Mouse (Mus musculus) megakaryocyte, embryonic 14.5 days (primary cell): Measurements from ENCODE around the gene Mknk2. TPM values are rescaled to one million over a fixed set of nuclear protein-coding genes. Genes with fewer than 3 reads are reported as not detected.

Source experiments
- H3K27me3 ChIP-seq: replicated peaks from 2 replicates; pipeline ENCODE3; 2012; ENCODE audit warnings: inconsistent platforms
- H3K36me3 ChIP-seq: replicated peaks from 2 replicates; pipeline ENCODE3; 2012; ENCODE audit warnings: low read length, inconsistent platforms, mixed read lengths
- H3K4me1 ChIP-seq: 2 replicates; pipeline ENCODE4 v1.6.1; 2012; ENCODE audit warnings: inconsistent platforms
- H3K4me3 ChIP-seq: replicated peaks from 2 replicates; pipeline ENCODE3; 2012; ENCODE audit warnings: moderate library complexity, mild to moderate bottlenecking, inconsistent platforms
- H3K9me3 ChIP-seq: 2 replicates; pipeline ENCODE4 v1.6.1; 2012; ENCODE audit warnings: inconsistent platforms
- FLI1 ChIP-seq: IDR thresholded peaks from 2 replicates; pipeline ENCODE4 v1.6.1; 2012; ENCODE audit warnings: low read length, inconsistent platforms, mixed read lengths
- GATA1 ChIP-seq: IDR thresholded peaks from 3 replicates; pipeline ENCODE4 v1.6.1; 2012; ENCODE audit warnings: mixed read lengths, low read length, inconsistent platforms, borderline replicate concordance
- polyA plus RNA-seq: library from polyadenylated mRNA; stranded (reverse); fragments of >175 nt; gene quantifications from 2 replicates; pipeline ENCODE4 v1.2.3, GENCODE M21; 2012; ENCODE audit warnings: low replicate concordance; ENCODE audit not compliant: insufficient read depth

Mknk2 gene
- polyA plus RNA-seq: 472 and 996 TPM in 2 replicates

DNA sequence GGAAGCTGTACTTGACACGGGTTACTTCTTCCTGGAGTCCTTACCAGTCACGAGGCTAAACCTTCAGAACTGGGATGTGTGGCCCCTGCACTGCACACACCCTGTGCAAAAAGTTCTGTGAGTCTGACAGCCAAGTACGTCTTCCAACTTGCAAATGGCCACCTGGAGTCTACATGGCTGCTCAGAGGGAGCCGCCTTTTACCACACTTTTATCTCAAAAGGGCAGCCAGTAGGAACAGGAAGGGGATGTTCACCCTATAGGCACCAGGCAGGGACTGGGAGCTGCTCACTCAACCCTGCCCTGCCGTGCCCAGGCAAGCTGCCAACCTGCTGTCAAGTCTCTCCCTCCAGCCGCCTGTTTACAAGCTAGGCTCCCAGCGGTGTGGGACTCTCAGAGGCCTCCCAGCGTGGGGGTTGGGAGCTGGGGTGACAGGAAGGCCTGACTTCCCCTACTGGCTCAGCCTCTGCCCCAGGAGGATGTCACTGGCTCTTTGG, at the start of gene Mknk2:
Mknk2 (minus strand) TSS at position 171 of the 495 bp plus-strand sequence.
- H3K27me3 ChIP-seq: no peaks in the 10 kb centered on the region
- peak; percentile 81; the same call in 2 of the 3 replicates for TF ChIP-seq GATA1
- no peak for TF ChIP-seq FLI1
- peaks cover 76% of the 10 kb centered on the region for H3K4me1 ChIP-seq

DNA sequence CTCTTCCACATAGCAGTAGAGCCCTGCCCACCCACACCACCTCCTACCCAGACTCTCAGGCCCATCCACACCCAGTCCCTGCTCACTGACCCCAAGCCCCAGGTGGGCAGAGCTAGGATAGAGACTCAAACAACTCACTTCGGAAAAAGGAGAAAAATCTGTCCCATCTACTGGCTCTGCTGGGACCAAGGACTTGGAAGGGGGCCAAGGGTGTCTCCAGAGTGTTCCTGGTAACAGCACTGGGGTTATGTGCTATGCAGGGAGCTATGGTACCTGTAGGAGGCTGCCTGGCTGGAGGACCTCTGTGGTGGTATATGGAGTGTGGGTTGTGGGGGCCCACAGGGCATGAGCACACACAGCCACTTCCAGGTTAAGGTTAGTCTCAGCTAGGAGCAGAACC, 39.4 kb upstream of the Mknk2 start:
- peaks cover 99% of the 10 kb centered on the region for H3K36me3 ChIP-seq
- H3K9me3 ChIP-seq: no peaks in the 10 kb centered on the region
- peaks cover 27% of the 10 kb centered on the region for H3K4me1 ChIP-seq
- no peak overlapping the region for H3K4me3 ChIP-seq
- TF ChIP-seq GATA1: no peak
- no peak for TF ChIP-seq FLI1
- no peaks in the 10 kb centered on the region for H3K27me3 ChIP-seq

More for the DNA sequence above, at the start of gene Mknk2:
- peaks cover 32% of the 10 kb centered on the region for H3K36me3 ChIP-seq
- H3K9me3 ChIP-seq: no peaks in the 10 kb centered on the region
- peak within 1 kb of the TSS; percentile 98 for H3K4me3 ChIP-seq

DNA sequence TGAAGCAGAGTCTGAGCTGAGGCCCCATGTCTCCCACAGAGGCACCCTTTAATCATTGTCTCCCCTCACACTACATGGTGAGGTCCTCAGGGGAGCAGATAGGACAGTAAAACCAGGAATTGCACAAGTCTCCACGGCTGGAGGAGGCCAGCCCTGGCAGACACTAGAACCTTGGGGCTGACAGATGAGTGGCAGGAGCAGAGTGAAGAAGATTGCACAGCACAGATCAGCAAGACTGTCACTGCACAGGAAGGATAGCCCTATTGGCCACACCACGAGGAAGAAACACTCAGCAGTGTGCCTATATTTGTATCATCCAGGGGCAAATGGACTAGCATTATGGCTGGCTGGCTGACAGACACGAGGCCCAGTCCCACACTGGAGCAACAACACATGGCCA, 32.9 kb upstream of the Mknk2 start:
- Histone ChIP-seq H3K27me3 (no peaks in the 10 kb centered on the region), H3K4me1 (peaks cover 65% of the 10 kb centered on the region), H3K4me3 (no peak overlapping the region), H3K9me3 (no peaks in the 10 kb centered on the region), H3K36me3 (peaks cover 100% of the 10 kb centered on the region)
- TF ChIP-seq GATA1 (no peak), FLI1 (no peak)

DNA sequence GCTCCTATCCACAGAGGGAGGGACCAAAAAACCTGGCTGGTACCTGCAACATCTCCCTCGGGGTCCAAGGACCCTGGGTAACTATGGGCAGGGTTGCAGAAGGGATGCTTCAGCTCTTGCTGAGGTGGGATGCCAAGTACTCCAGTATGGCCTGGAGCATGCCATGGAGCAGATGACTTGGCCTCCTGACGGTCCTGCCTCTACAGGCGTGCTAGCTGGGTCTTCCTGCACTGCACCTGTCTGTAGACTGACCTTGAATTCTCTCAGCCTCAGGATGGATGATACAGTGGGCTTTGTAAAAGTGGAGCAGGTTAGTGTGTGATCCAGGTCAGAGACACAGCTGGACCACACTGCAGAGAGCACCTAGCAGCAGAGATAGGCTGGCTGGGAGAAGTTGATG, 27.6 kb upstream of the Mknk2 start:
- Histone ChIP-seq H3K36me3 (peaks cover 74% of the 10 kb centered on the region), H3K27me3 (no peaks in the 10 kb centered on the region), H3K9me3 (no peaks in the 10 kb centered on the region)

DNA sequence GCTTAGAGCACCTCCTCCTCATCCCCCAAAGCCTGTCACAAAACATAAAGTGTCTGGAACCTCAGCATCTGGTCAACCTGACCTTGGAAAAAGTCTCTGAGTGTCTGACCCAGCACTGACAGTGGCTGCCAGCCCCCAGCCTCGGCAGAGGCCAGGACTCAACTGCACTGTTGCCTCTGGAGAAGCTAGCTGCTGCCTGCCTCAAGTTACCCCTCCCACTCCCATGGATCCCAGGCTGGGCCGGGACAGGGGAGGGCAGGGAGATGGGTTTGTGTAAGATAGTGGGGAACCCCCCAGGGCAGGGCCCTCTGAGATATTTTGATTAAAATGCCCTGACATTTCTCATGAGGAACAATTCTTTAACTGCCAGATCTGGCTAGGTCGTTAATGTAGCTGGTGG, 27.1 kb upstream of the Mknk2 start:
- Histone ChIP-seq H3K36me3 (peaks cover 72% of the 10 kb centered on the region), H3K27me3 (no peaks in the 10 kb centered on the region), H3K4me1 (peaks cover 81% of the 10 kb centered on the region), H3K4me3 (no peak overlapping the region), H3K9me3 (no peaks in the 10 kb centered on the region)
- TF ChIP-seq GATA1 (no peak), FLI1 (no peak)

More for the DNA sequence above, 27.6 kb upstream of the Mknk2 start:
- TF ChIP-seq FLI1 (no peak), GATA1 (no peak)
- Histone ChIP-seq H3K4me3 (no peak overlapping the region), H3K4me1 (peaks cover 81% of the 10 kb centered on the region)

DNA sequence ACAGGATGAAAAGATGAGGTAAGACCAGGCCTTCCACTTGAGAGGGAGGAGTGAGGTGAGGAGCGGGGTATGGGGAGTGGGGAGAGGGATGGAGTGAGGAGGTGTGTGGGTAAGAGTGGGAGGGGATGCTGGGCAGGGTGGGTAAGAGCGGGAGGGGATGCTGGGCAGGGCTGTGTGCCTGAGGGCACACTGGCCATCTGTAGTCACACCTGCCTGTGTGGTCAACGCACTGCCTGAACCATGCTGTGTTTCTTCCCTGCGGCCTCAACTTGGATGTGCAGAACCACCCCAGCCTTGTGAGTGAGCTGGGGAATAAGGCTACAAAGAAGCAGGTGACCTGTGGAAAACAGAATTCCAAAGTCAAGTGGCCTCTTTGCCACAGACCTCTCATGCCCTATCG, 26.5 kb upstream of the Mknk2 start:
- Histone ChIP-seq H3K9me3 (no peaks in the 10 kb centered on the region), H3K4me1 (peaks cover 82% of the 10 kb centered on the region), H3K4me3 (peak overlapping the region; percentile 40), H3K27me3 (no peaks in the 10 kb centered on the region), H3K36me3 (peaks cover 72% of the 10 kb centered on the region)
- TF ChIP-seq FLI1: no peak

DNA sequence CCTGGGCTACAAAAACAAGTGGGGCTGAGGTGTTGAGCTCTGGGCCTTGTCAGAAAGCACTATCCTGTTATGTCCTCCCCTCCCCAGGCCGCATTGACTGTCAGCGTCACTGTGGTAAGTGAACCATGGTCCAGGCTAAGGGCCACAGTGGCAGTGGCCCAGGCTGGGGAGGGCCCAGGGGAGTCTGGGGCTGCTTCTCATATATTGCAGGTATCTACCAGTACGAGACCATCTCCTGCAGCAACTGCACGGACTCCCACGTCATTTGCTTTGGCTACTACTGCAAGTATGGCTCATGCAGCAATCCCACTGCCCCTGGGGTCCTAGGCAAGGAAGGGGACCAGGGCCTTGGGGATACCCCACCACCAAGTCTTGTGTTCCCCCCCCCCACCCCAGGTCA, 25.7 kb upstream of the Mknk2 start:
- Histone ChIP-seq H3K9me3 (no peaks in the 10 kb centered on the region), H3K36me3 (peaks cover 71% of the 10 kb centered on the region), H3K27me3 (no peaks in the 10 kb centered on the region), H3K4me3 (peak overlapping the region; percentile 95), H3K4me1 (peaks cover 82% of the 10 kb centered on the region)
- no peak for TF ChIP-seq FLI1
- no peak for TF ChIP-seq GATA1

DNA sequence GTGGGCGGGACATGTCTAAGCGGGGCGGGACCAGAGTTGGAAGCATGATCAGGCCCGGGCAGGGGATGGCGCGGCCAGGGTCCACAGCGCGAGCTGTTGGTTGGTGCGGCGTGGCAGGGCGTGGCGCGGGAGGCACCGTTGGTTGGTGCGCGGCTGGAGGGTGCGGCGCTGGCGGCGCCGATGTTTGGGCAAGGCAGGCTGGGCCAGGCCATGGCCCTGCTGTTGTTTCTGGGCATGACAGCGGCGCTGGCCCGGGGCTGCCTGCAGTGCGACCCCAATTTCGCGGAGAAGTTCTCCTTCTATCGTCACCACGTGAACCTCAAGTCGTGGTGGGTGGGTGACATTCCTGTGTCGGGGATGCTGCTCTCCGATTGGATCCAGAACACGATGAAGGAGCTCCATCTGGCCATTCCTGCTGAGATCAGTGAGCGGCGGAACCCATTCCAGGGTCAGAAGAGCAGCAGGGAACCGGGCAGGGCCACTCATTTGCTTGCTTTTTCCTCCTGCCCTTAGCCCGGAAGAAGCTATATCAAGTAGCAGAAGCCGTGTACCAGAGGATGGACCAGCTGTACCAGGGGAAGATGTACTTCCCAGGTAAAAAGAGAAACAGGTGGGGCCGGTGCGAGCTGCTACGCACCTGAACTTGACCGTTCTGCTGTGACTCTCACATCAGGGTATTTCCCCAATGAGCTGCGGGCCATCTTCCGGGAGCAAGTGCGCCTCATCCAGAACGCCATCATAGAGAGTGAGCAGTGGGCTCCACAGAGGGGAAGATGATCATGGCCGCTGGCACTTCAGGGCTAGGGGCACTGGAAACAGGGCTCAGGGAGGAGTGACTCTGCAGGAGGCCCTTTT, 24.9 kb upstream of the Mknk2 start:
- H3K4me1 ChIP-seq: peaks cover 82% of the 10 kb centered on the region
- no peaks in the 10 kb centered on the region for H3K9me3 ChIP-seq
- TF ChIP-seq GATA1 (no peak), FLI1 (no peak)
- H3K4me3 ChIP-seq: peak overlapping the region; percentile 95
- peaks cover 71% of the 10 kb centered on the region for H3K36me3 ChIP-seq
- H3K27me3 ChIP-seq: no peaks in the 10 kb centered on the region

DNA sequence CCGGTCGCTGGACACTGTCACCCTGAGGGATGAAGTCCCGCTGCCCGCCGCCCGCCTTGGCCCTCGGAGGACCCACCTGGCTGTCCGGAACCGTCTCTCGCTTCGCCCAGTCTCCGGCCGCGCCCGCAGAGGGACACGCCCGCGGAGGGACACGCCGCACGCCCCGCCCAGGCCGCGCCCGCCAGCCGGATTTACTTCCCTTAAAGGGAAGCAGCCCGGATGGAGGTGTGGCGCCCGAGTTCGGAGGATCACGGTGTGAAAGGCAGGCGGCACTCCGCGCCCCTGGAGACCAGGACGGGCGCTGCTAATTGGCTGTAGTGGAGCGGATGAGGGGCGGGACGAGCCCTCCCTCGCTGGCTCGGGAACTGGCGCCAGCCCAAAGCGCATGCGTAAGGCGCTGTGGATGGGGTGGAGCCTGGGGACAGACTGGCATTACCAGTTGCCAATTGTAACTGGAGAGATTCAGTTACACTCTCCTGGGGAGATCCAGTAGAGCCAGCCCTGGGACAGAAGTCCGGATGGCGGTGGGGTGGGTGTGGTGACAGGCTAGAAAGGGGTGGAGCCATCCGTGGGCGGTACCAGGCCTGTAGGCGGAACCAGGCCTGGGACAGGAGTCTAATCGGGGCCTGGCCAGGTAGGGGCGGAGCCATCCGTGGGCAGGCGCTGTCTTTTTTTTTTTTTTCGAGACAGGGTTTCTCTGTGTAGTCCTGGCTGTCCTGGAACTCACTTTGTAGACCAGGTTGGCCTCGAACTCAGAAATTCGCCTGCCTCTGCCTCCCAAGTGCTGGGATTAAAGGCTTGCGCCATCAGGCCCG, 24.0 kb upstream of the Mknk2 start, which contains the start of the genes Mob3a and Izumo4:
Mob3a (minus strand) TSS at position 257 of the 815 bp plus-strand sequence.
Izumo4 (plus strand) TSS at position 464 of the 815 bp plus-strand sequence.
- Histone ChIP-seq H3K9me3 (no peaks in the 10 kb centered on the region), H3K4me3 (peak within 1 kb of the TSS; percentile 95), H3K36me3 (peaks cover 67% of the 10 kb centered on the region), H3K4me1 (peaks cover 82% of the 10 kb centered on the region), H3K27me3 (no peaks in the 10 kb centered on the region)
- TF ChIP-seq FLI1: no peak

DNA sequence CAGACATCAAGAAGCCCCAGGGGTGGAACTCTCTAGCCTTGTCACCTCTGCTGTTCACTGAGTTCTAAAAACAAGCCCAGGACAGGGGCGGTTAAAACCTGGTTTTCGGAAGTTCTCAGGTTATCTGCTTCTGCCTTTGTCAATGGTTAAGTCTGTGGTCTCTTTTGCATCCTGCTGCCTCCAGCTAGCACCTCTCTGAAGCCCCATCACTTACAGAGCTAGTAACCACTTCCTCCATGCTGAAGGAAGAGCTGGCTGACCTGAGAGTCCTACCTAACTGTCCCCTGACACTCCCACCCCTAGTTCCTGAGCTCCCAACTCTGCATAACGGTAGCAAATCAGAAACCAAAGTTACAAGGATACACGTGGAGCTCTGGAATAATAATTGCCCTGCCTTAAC, 22.8 kb upstream of the Mknk2 start:
- Histone ChIP-seq H3K27me3 (no peaks in the 10 kb centered on the region), H3K9me3 (no peaks in the 10 kb centered on the region), H3K4me3 (peak overlapping the region; percentile 95), H3K36me3 (peaks cover 63% of the 10 kb centered on the region), H3K4me1 (peaks cover 86% of the 10 kb centered on the region)
- no peak; the same call in 2 of the 3 replicates for TF ChIP-seq GATA1
- TF ChIP-seq FLI1: no peak
